Mouse (Mus musculus) embryonic fibroblast, embryonic 13.5 days (primary cell): Measurements from ENCODE around the gene Rapgef6.

ENCODE experiments used
- CTCF ChIP-seq: IDR thresholded peaks from 2 replicates; pipeline ENCODE4 v1.5.1; 2011; ENCODE audit warnings: mild to moderate bottlenecking, control low read depth, low read length, moderate library complexity, borderline replicate concordance; ENCODE audit not compliant: insufficient read depth
- POLR2A ChIP-seq: IDR thresholded peaks from 2 replicates; pipeline ENCODE4 v1.6.1; 2011; ENCODE audit warnings: low read depth, mild to moderate bottlenecking, control low read depth, low read length, moderate library complexity

DNA sequence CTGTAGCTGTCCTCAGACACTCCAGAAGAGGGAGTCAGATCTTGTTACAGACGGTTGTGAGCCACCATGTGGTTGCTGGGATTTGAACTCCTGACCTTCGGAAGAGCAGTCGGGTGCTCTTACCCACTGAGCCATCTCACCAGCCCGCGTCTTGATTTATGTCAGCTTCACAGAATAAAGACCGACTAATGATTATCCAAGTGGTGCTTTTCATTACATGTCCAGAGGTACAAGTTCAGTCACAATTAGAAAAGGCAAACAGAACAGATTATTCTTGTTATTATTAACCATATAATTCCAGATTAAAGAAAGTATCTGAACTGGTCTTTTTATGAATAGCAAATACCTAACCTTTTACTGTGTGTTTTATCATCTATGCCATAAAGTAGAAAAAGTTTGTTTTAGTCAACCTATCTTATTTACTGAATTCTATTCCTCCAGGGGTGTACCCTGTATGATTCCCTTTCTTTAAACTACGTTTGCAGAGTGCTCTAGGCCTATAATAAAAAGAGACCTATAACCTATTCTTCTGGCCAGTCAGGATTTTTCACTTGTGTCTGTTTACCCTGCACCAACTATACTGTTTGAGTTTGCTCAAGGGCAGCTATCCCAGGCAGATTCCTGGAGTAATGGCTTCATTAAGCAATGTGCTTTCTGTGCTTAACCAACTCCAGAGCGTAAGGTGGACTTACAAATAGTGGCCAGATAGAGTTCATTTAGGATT, 151.1 kb downstream of the Rapgef6 start:
- TF ChIP-seq POLR2A (no peak), CTCF (no peak)
